ENCODE assay signal across 24 mouse cellular contexts in genomic region chr3:126650332-126650731, GRCm38 (mm10). TPM values are rescaled to one million over a fixed set of nuclear protein-coding genes. Genes with fewer than 3 reads are reported as not detected.
DNase-seq lines count a peak whose midpoint lies in the region; ATAC-seq and TF ChIP-seq lines count a peak whose summit lies in the region.
"Had no signal": no experiment of that assay in that cellular context is flagged by ENCODE, and none has a peak within 500 bp of the region (broad histone marks: within the 10 kb centered on the region; RNA-seq: fewer than 3 reads in every experiment).

No protein-coding gene starts in this region.

- H3K9ac ChIP-seq in MEL (ENCODE audit: control insufficient read depth, low read depth, low read length, poor library complexity, severe bottlenecking), result no peak overlapping the region
- H3K9ac ChIP-seq: embryonic facial prominence, embryonic 12.5 days; forebrain, embryonic 15.5 days; heart, embryonic 15.5 days; liver, postnatal 0 days; midbrain, embryonic 12.5 days had no signal

- no peaks in the 10 kb centered on the region for H3K9me3 ChIP-seq in MEL (replicated peaks; ENCODE audit: insufficient read depth, low read length)
- H3K9me3 ChIP-seq: embryonic facial prominence, embryonic 12.5 days; forebrain, embryonic 15.5 days; heart, embryonic 15.5 days; midbrain, embryonic 12.5 days had no signal

- H3K27ac ChIP-seq in MEL (ENCODE audit: control insufficient read depth, low read depth, low read length), result no peak overlapping the region
- H3K27ac ChIP-seq: embryonic facial prominence, embryonic 12.5 days; forebrain, embryonic 15.5 days; gastrocnemius, adult 2 months; heart, adult 2 months; heart, embryonic 15.5 days; midbrain, embryonic 12.5 days had no signal

- peak; percentile 70 for DNase-seq in CD4-positive helper T cell, adult 2 months (ENCODE audit: low read depth, low spot score)
- peak; percentile 14 for DNase-seq in MEL (ENCODE audit: low read depth, low spot score)
- no peak for DNase-seq in gastrocnemius, postnatal 10 days
- DNase-seq in cerebellum, adult 9-10 months, result no peak
- DNase-seq in gastrocnemius, adult 18-20 months (ENCODE audit: low spot score), result no peak
- DNase-seq: adrenal gland, postnatal 14 days; B cell, adult 2 months; cerebellum, adult 18-20 months; gastrocnemius, adult 2 months; heart, adult 2 months; kidney, adult 8-10 months; kidney, postnatal 4 days; layer of hippocampus, postnatal 36 days; liver; liver, postnatal 0 days; right cerebral cortex, adult 18-20 months; thymus, postnatal 25 days had no signal

- H3K4me3 ChIP-seq in MEL (ENCODE audit: control insufficient read depth in 1 of 2, insufficient read depth in 1 of 2, low read depth in 2 of 2, low read length in 2 of 2), result no peak overlapping the region
- H3K4me3 ChIP-seq: embryonic facial prominence, embryonic 12.5 days; forebrain, embryonic 15.5 days; gastrocnemius, adult 2 months; heart, adult 2 months; heart, embryonic 15.5 days; midbrain, embryonic 12.5 days had no signal

- TF ChIP-seq RAD21 in MEL (IDR thresholded peaks at IDR 0.05; ENCODE audit: low read depth, low read length), result no peak

- peak; percentile 73 for ATAC-seq in inflammation-experienced regulatory T-cells, adult 6 months
- peak; percentile 45; the same call in 1 of the 2 replicates for ATAC-seq in monocyte, adult 5-6 weeks (replicated peaks; ENCODE audit: insufficient number of reproducible peaks, low FRiP score, low TSS enrichment, poor library complexity, severe bottlenecking)
- ATAC-seq: forebrain, embryonic 15.5 days; liver, postnatal 0 days had no signal

- TF ChIP-seq EP300 in MEL (IDR thresholded peaks at IDR 0.05; ENCODE audit: low read depth in 1 of 2, low read length in 2 of 2), result no peak

- TF ChIP-seq POLR2A in MEL (IDR thresholded peaks at IDR 0.05; ENCODE audit: control insufficient read depth in 1 of 2, insufficient read depth in 1 of 2, low read depth in 1 of 2, low read length in 2 of 2, poor library complexity in 1 of 2), result no peak

- H3K36me3 ChIP-seq in MEL (ENCODE audit: control insufficient read depth in 1 of 2, insufficient read depth in 2 of 2, low read length in 2 of 2), result no peaks in the 10 kb centered on the region
- H3K36me3 ChIP-seq: embryonic facial prominence, embryonic 12.5 days; forebrain, embryonic 15.5 days; G1E; heart, embryonic 15.5 days; midbrain, embryonic 12.5 days had no signal

- H3K4me1 ChIP-seq in MEL (ENCODE audit: control insufficient read depth in 1 of 2, insufficient read depth in 2 of 2, low read length in 2 of 2), result no peaks in the 10 kb centered on the region
- H3K4me1 ChIP-seq: embryonic facial prominence, embryonic 12.5 days; forebrain, embryonic 15.5 days; midbrain, embryonic 12.5 days had no signal

- H3K27me3 ChIP-seq in MEL (ENCODE audit: control insufficient read depth in 1 of 2, insufficient read depth in 2 of 2, low read length in 2 of 2), result no peaks in the 10 kb centered on the region
- H3K27me3 ChIP-seq: embryonic facial prominence, embryonic 12.5 days; forebrain, embryonic 15.5 days; heart, embryonic 15.5 days; midbrain, embryonic 12.5 days had no signal

- no peak for TF ChIP-seq CTCF in MEL (IDR thresholded peaks at IDR 0.05 in 2 of 3, conservative IDR thresholded peaks at IDR 0.05 in 1 of 3; ENCODE audit: control insufficient read depth in 1 of 3, insufficient read depth in 1 of 3, low read depth in 2 of 3, low read length in 3 of 3, poor library complexity in 1 of 3, severe bottlenecking in 1 of 3)

- H3K79me2 ChIP-seq in MEL (ENCODE audit: control insufficient read depth, insufficient read depth, low read length, poor library complexity), result no peaks in the 10 kb centered on the region

TF ChIP-seq in MEL, 35 proteins besides CTCF, POLR2A, EP300 and RAD21:
- TF ChIP-seq MEF2A (IDR thresholded peaks at IDR 0.05; ENCODE audit: extremely low read depth, insufficient replicate concordance, low read depth, low read length, poor library complexity, severe bottlenecking) (no peak), USF1 (IDR thresholded peaks at IDR 0.05; ENCODE audit: low read depth, low read length) (no peak)
TF ChIP-seq in MEL: peak in this region for 0.

RNA-seq across cellular contexts. Expression of gene Camk2d, which starts 54.2 kb away (rescaled TPM):
- total RNA-seq in MEL (2012; rRNA removed), result 0.35 TPM in 1 of 2 replicates, not detected in the other
- polyA plus RNA-seq in MEL (2012; ENCODE audit: insufficient read depth in 1 of 2, insufficient read length in 2 of 2, low read depth in 1 of 2, low replicate concordance in 2 of 2, missing spikeins in 1 of 2), result under 1 TPM in 1 of 2 experiments, not detected in 1; 0.07 TPM
- polyA plus RNA-seq in inflammation-experienced regulatory T-cells, adult 6 months (2017; shearing (Covaris generic)), result 10 to 100 TPM; 57.4 to 90.2 (median 67.9) TPM
- 170 to 200 TPM (median 170 TPM) in 3 replicates for total RNA-seq in monocyte, adult 5-6 weeks (2017)
- 100 to 1,000 TPM; 108 to 111 TPM for total RNA-seq in gastrocnemius, postnatal 10 days (2021)
- total RNA-seq in gastrocnemius, adult 18-20 months (2021), result 10 to 100 TPM; 58.1 to 58.9 TPM
- polyA plus RNA-seq: G1E had no signal

Comparison
In these comparisons a context has a peak if more than half of its experiments do, and no peak if none do; other contexts are left out.
1. DNase-seq: peak in CD4-positive helper T cell, adult 2 months (single experiment) and MEL (single experiment); none in gastrocnemius, postnatal 10 days (single experiment), cerebellum, adult 9-10 months (single experiment) and gastrocnemius, adult 18-20 months (single experiment).
2. RNA of gene Camk2d, which starts 54.2 kb away (total RNA-seq): 170 to 200 TPM in monocyte, adult 5-6 weeks, 108 to 111 TPM in gastrocnemius, postnatal 10 days and 58.1 to 58.9 TPM in gastrocnemius, adult 18-20 months; 0.35 TPM in MEL; every median in the first group is over 10 times any median in the second.